Mouse (Mus musculus): ENCODE results near the gene Qk. TPM values are rescaled to one million over a fixed set of nuclear protein-coding genes. Genes with fewer than 3 reads are reported as not detected.

Gene Qk
- polyA plus RNA-seq (2015; fragmentation: Nextera tagmentation; extraction: Ambion mirVana), result 38.1 and 39.9 TPM in 2 replicates

DNA sequence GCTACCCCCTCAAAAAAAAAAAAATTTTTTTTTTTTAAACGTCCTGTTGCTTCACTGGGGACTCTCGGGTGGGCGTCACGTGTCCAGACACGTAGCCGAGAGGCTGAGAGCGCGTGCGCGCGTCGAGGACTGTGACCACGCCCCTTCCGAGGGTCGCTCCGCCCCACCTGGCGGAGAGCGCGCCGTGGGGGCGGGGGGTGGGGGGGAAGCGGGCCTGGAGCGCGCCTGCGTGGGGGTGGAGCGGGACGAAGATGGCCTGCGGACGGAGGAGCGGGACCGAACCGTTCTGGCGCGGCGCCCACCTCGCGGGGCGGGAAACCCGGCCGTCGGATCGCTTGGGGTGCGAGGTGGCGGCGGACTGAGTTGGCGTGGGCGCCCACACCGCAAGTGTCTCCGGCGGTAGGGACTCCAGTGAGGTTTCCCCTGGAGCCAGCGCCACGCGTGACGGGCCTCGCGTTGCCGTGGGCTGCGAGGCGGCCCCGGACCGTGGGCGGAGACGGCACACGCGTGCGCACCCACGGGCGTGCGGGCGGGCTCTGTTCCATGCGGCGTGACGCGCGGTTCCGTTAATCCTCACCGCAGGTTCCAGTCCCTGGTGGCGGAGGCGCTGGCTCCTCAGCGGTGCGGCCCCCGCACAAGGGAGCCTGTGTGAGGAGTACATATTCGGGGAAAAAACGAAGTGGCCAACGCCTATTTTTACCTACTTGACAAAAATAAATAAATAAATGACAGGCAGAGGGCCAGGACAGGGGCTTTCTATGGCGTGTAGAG, at the start of gene Qk:
Qk (minus strand) TSS at position 170 of the 771 bp plus-strand sequence.
- WGBS, result under 1% methylated on average over 86 of the region's 86 CpGs
- H3K4me3 ChIP-seq (ENCODE audit: low read length), result peak within 1 kb of the TSS; percentile 97
- H3K4me2 ChIP-seq (ENCODE audit: low read depth, low read length), result peak within 1 kb of the TSS; percentile 72
- peaks cover 15% of the 10 kb centered on the region for H3K4me1 ChIP-seq (ENCODE audit: control insufficient read depth, insufficient read depth, low read length)
- H3K9me3 ChIP-seq (replicated peaks; ENCODE audit: control insufficient read depth, low read length), result no peaks in the 10 kb centered on the region
- ATAC-seq (replicated peaks; ENCODE audit: extremely low read depth, insufficient read depth, low FRiP score), result peak; percentile 84
- H3K27ac ChIP-seq (ENCODE audit: low read length), result peak within 1 kb of the TSS; percentile 100
- H3K27me3 ChIP-seq (ENCODE audit: control insufficient read depth, insufficient read depth, low read length), result no peaks in the 10 kb centered on the region
- peaks cover under 1% of the 10 kb centered on the region; the same call in 1 of the 2 replicates for H3K36me3 ChIP-seq (ENCODE audit: control insufficient read depth, insufficient read depth)
- H3K9ac ChIP-seq (ENCODE audit: low read length), result peak within 1 kb of the TSS; percentile 100

DNA sequence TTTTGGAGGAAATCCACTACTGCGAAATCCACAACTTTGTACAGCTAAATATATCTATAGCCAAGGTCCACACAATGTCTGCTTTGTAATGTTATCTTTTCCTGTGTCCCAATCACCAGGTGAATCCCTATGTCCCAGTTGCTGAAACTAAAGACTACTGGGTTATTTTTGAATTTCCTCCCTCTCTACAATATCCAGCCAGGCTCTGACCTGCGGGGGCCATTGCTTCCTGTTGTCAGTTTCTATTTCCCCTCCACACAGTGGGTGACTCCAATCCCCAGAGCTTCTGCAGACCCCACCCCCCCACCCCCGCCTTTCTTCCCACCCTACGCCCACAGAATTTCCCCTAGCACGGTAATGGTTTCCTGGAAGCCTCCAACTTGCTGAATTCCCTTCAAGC, 47.4 kb upstream of the Qk start:
- Histone ChIP-seq H3K27me3 (ENCODE audit: control insufficient read depth, insufficient read depth, low read length) (no peaks in the 10 kb centered on the region), H3K4me2 (ENCODE audit: low read depth, low read length) (no peak overlapping the region), H3K9me3 (replicated peaks; ENCODE audit: control insufficient read depth, low read length) (no peaks in the 10 kb centered on the region), H3K36me3 (ENCODE audit: control insufficient read depth, insufficient read depth) (no peaks in the 10 kb centered on the region), H3K9ac (ENCODE audit: low read length) (no peak overlapping the region), H3K4me3 (ENCODE audit: low read length) (no peak overlapping the region), H3K27ac (ENCODE audit: low read length) (no peak overlapping the region), H3K4me1 (ENCODE audit: control insufficient read depth, insufficient read depth, low read length) (peaks cover 47% of the 10 kb centered on the region)
- 57% methylated on average over 5 of the region's 5 CpGs for WGBS
- ATAC-seq (replicated peaks; ENCODE audit: extremely low read depth, insufficient read depth, low FRiP score), result no peak; the same call in 1 of the 2 replicates

- Histone ChIP-seq H3K4me2 (ENCODE audit: low read depth, low read length) (no peak overlapping the region), H3K27ac (ENCODE audit: low read length) (peak overlapping the region; percentile 32; the same call in 1 of the 2 replicates), H3K9me3 (replicated peaks; ENCODE audit: control insufficient read depth, low read length) (no peaks in the 10 kb centered on the region), H3K36me3 (ENCODE audit: control insufficient read depth, insufficient read depth) (no peaks in the 10 kb centered on the region), H3K9ac (ENCODE audit: low read length) (no peak overlapping the region), H3K4me1 (ENCODE audit: control insufficient read depth, insufficient read depth, low read length) (peaks cover 48% of the 10 kb centered on the region), H3K4me3 (ENCODE audit: low read length) (no peak overlapping the region), H3K27me3 (ENCODE audit: control insufficient read depth, insufficient read depth, low read length) (no peaks in the 10 kb centered on the region)
- ATAC-seq (replicated peaks; ENCODE audit: extremely low read depth, insufficient read depth, low FRiP score), result no peak
- WGBS, result 56% methylated on average over 4 of the region's 4 CpGs
These were observed 46.9 kb upstream of the Qk start for GRCm38 (mm10) chr17:10366577-10366976.

GRCm38 (mm10) chr17:10365501-10366482, 46.1 kb upstream of the Qk start:
- H3K36me3 ChIP-seq (ENCODE audit: control insufficient read depth, insufficient read depth), result no peaks in the 10 kb centered on the region
- H3K4me1 ChIP-seq (ENCODE audit: control insufficient read depth, insufficient read depth, low read length), result peaks cover 44% of the 10 kb centered on the region
- no peaks in the 10 kb centered on the region for H3K9me3 ChIP-seq (replicated peaks; ENCODE audit: control insufficient read depth, low read length)
- WGBS, result 71% methylated on average over 13 of the region's 13 CpGs
- H3K4me3 ChIP-seq (ENCODE audit: low read length), result no peak overlapping the region
- no peaks in the 10 kb centered on the region for H3K27me3 ChIP-seq (ENCODE audit: control insufficient read depth, insufficient read depth, low read length)
- ATAC-seq (replicated peaks; ENCODE audit: extremely low read depth, insufficient read depth, low FRiP score), result no peak
- peak overlapping the region; percentile 19 for H3K27ac ChIP-seq (ENCODE audit: low read length)
- no peak overlapping the region for H3K4me2 ChIP-seq (ENCODE audit: low read depth, low read length)
- H3K9ac ChIP-seq (ENCODE audit: low read length), result no peak overlapping the region

GRCm38 (mm10) chr17:10363151-10363550, 43.5 kb upstream of the Qk start:
- Histone ChIP-seq H3K36me3 (ENCODE audit: control insufficient read depth, insufficient read depth) (no peaks in the 10 kb centered on the region), H3K27me3 (ENCODE audit: control insufficient read depth, insufficient read depth, low read length) (no peaks in the 10 kb centered on the region), H3K27ac (ENCODE audit: low read length) (peak overlapping the region; percentile 25; the same call in 1 of the 2 replicates), H3K4me2 (ENCODE audit: low read depth, low read length) (no peak overlapping the region), H3K9me3 (replicated peaks; ENCODE audit: control insufficient read depth, low read length) (no peaks in the 10 kb centered on the region), H3K4me3 (ENCODE audit: low read length) (no peak overlapping the region), H3K9ac (ENCODE audit: low read length) (no peak overlapping the region), H3K4me1 (ENCODE audit: control insufficient read depth, insufficient read depth, low read length) (peaks cover 41% of the 10 kb centered on the region)
- ATAC-seq (replicated peaks; ENCODE audit: extremely low read depth, insufficient read depth, low FRiP score), result no peak
- WGBS, result 78% methylated on average over 3 of the region's 3 CpGs

GRCm38 (mm10) chr17:10361882-10362291, 42.2 kb upstream of the Qk start:
- no peak overlapping the region for H3K9ac ChIP-seq (ENCODE audit: low read length)
- H3K36me3 ChIP-seq (ENCODE audit: control insufficient read depth, insufficient read depth), result no peaks in the 10 kb centered on the region
- no peak overlapping the region for H3K4me3 ChIP-seq (ENCODE audit: low read length)
- H3K27me3 ChIP-seq (ENCODE audit: control insufficient read depth, insufficient read depth, low read length), result no peaks in the 10 kb centered on the region
- peaks cover 40% of the 10 kb centered on the region for H3K4me1 ChIP-seq (ENCODE audit: control insufficient read depth, insufficient read depth, low read length)
- H3K4me2 ChIP-seq (ENCODE audit: low read depth, low read length), result no peak overlapping the region
- 55% methylated on average over 7 of the region's 7 CpGs for WGBS
- peak overlapping the region; percentile 66 for H3K27ac ChIP-seq (ENCODE audit: low read length)
- no peaks in the 10 kb centered on the region for H3K9me3 ChIP-seq (replicated peaks; ENCODE audit: control insufficient read depth, low read length)
- ATAC-seq (replicated peaks; ENCODE audit: extremely low read depth, insufficient read depth, low FRiP score), result no peak

DNA sequence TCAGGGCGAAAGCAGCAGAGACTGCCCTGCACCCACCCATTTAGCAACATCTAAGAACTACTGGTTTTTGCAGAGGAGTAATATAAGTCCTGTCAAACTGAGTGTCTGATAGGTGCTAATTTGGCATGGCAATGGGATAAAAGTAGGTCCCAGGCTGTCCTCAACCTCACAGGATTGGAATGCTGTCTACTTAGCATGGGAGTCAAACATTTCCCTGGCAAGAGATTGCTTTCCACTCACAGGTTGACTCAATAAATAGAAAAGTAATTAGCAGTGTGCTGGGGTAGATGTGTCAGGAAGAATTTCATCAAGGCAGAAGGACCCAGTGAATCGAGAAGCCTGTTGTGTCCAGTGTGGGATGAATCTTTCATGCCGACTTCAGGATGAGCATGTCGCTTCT, 41.1 kb upstream of the Qk start:
- H3K27ac ChIP-seq (ENCODE audit: low read length), result peak overlapping the region; percentile 93
- H3K4me3 ChIP-seq (ENCODE audit: low read length), result no peak overlapping the region
- H3K4me1 ChIP-seq (ENCODE audit: control insufficient read depth, insufficient read depth, low read length), result peaks cover 38% of the 10 kb centered on the region
- H3K4me2 ChIP-seq (ENCODE audit: low read depth, low read length), result peak overlapping the region; percentile 22; the same call in 1 of the 2 replicates
- H3K9me3 ChIP-seq (replicated peaks; ENCODE audit: control insufficient read depth, low read length), result no peaks in the 10 kb centered on the region
- H3K27me3 ChIP-seq (ENCODE audit: control insufficient read depth, insufficient read depth, low read length), result no peaks in the 10 kb centered on the region
- 39% methylated on average over 4 of the region's 4 CpGs for WGBS
- peak; percentile 44 for ATAC-seq (replicated peaks; ENCODE audit: extremely low read depth, insufficient read depth, low FRiP score)
- peak overlapping the region; percentile 54; the same call in 1 of the 2 replicates for H3K9ac ChIP-seq (ENCODE audit: low read length)
- no peaks in the 10 kb centered on the region for H3K36me3 ChIP-seq (ENCODE audit: control insufficient read depth, insufficient read depth)

GRCm38 (mm10) chr17:10359466-10359865, 39.8 kb upstream of the Qk start:
- Histone ChIP-seq H3K9ac (ENCODE audit: low read length) (peak overlapping the region; percentile 24; the same call in 1 of the 2 replicates), H3K4me3 (ENCODE audit: low read length) (no peak overlapping the region), H3K36me3 (ENCODE audit: control insufficient read depth, insufficient read depth) (no peaks in the 10 kb centered on the region), H3K9me3 (replicated peaks; ENCODE audit: control insufficient read depth, low read length) (no peaks in the 10 kb centered on the region), H3K27me3 (ENCODE audit: control insufficient read depth, insufficient read depth, low read length) (no peaks in the 10 kb centered on the region), H3K4me1 (ENCODE audit: control insufficient read depth, insufficient read depth, low read length) (peaks cover 34% of the 10 kb centered on the region), H3K27ac (ENCODE audit: low read length) (peak overlapping the region; percentile 55), H3K4me2 (ENCODE audit: low read depth, low read length) (peak overlapping the region; percentile 3; the same call in 1 of the 2 replicates)
- WGBS, result 24% methylated on average over 14 of the region's 14 CpGs
- 0 out of 2 replicates have a peak, but pooled peaks have one; percentile 11 for ATAC-seq (replicated peaks; ENCODE audit: extremely low read depth, insufficient read depth, low FRiP score)

All from heart, embryonic 16.5 days (tissue).